Mouse (Mus musculus) midbrain, postnatal 0 days (tissue): ENCODE data around the gene Gm20716. TPM values are rescaled to one million over a fixed set of nuclear protein-coding genes. Genes with fewer than 3 reads are reported as not detected.

ENCODE experiments used
- ATAC-seq: fragments of 200-750 bp; cut with Nextera tagmentation; 2 replicates; pipeline ENCODE4 v1.8.0; 2017; ENCODE audit warnings: moderate number of reproducible peaks, mild to moderate bottlenecking, moderate TSS enrichment, moderate library complexity; ENCODE audit not compliant: low FRiP score
- DNase-seq: peaks from one replicate; pipeline ENCODE4 v3.0.0-alpha.2; 2015; ENCODE audit warnings: low spot score
- H3K27ac ChIP-seq: fragments of 300-500 bp; sonication (generic); 2 replicates; pipeline ENCODE4 v1.5.1; 2014; ENCODE audit warnings: low read depth, mild to moderate bottlenecking, low read length, mixed read lengths
- H3K27me3 ChIP-seq: fragments of 300-500 bp; sonication (generic); 2 replicates; pipeline ENCODE4 v1.6.1; 2014; ENCODE audit warnings: low read length, control low read depth, mixed read lengths; ENCODE audit not compliant: insufficient read depth
- H3K36me3 ChIP-seq: fragments of 300-500 bp; sonication (generic); 2 replicates; pipeline ENCODE4 v1.6.1; 2014; ENCODE audit warnings: low read length, control low read depth, mixed read lengths; ENCODE audit not compliant: insufficient read depth
- H3K4me1 ChIP-seq: fragments of 300-500 bp; sonication (generic); 2 replicates; pipeline ENCODE4 v1.6.1; 2014; ENCODE audit warnings: mild to moderate bottlenecking, control low read depth, antibody characterized with exemption, low read length, mixed read lengths; ENCODE audit not compliant: insufficient read depth
- H3K4me2 ChIP-seq: fragments of 300-500 bp; sonication (generic); 2 replicates; pipeline ENCODE4 v1.6.1; 2014; ENCODE audit warnings: low read depth, mild to moderate bottlenecking, low read length, mixed read lengths; ENCODE audit not compliant: poor library complexity, severe bottlenecking
- H3K4me3 ChIP-seq: fragments of 300-500 bp; sonication (generic); 2 replicates; pipeline ENCODE4 v1.5.1; 2014; ENCODE audit warnings: low read depth, mild to moderate bottlenecking, low read length, moderate library complexity
- H3K9ac ChIP-seq: fragments of 300-500 bp; sonication (generic); replicated peaks from 2 replicates; pipeline ENCODE4 v1.6.1; 2014; ENCODE audit warnings: mild to moderate bottlenecking, low read length, moderate library complexity, mixed read lengths; ENCODE audit not compliant: poor library complexity, severe bottlenecking
- H3K9me3 ChIP-seq: fragments of 300-500 bp; sonication (generic); 2 replicates; pipeline ENCODE4 v1.6.1; 2016; ENCODE audit warnings: low read length, control low read depth
- CTCF ChIP-seq: IDR thresholded peaks from 2 replicates; pipeline ENCODE4 v1.5.1; 2016; ENCODE audit warnings: antibody characterized with exemption, mild to moderate bottlenecking
- WGBS: fragments of 180-500 bp; shearing (Covaris S2); extraction: QIAGEN DNeasy Blood & Tissue Kit; methylation state at CpG from one replicate; pipeline ENCODE4 v1.1.7; 2014; 5-methylcytosine and 5-hydroxymethylcytosine counted together
- polyA plus RNA-seq: library from polyadenylated mRNA; unstranded; fragments of >200 nt; fragmentation: Nextera tagmentation; extraction: Ambion mirVana; gene quantifications from 2 replicates; pipeline ENCODE4 v1.2.1, GENCODE M21; 2015
- total RNA-seq: library from RNA; depleted of rRNA; stranded (reverse); fragments of >200 nt; gene quantifications from 2 replicates; pipeline ENCODE4 v1.2.3, GENCODE M21; 2014

The Gm20716 gene
- total and polyA plus RNA-seq, 2 experiments from 2014 or later, result 16.0 to 43.2 TPM

DNA sequence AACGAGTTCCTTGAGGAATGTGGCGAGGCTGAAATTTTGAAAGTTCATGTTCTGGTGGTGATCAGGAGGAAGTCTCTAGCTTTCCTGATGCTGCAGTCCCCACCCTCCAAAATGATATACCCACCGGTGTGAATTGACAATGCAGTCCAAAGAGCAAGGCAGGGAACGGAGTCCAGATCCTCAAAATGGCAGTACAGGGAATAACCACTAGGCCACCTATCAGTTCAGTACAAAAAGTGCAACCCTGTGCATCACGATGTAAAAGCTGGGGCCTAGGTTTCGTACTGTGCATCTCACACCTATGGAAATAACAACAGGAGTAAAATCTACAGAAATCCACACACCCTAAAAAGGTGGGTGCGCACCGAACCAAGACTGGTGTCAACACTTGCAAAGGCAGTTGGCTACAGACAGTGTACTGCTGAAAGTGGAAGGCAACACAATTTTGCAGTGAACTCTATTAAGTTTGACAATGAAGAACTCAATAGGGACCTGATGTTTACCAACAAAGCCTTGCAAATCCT, 25.6 kb downstream of the Gm20716 start:
- Histone ChIP-seq H3K4me2 (peak overlapping the region; percentile 62), H3K36me3 (no peaks in the 10 kb centered on the region), H3K9me3 (no peaks in the 10 kb centered on the region), H3K4me1 (peaks cover 17% of the 10 kb centered on the region), H3K4me3 (peak overlapping the region; percentile 76), H3K9ac (0 out of 2 replicates have a peak overlapping the region, but pooled peaks have one; percentile 98), H3K27ac (no peak overlapping the region), H3K27me3 (no peaks in the 10 kb centered on the region)
- TF ChIP-seq CTCF, result no peak
- DNase-seq (no peak), ATAC-seq (no peak)
- 76% methylated on average over 8 of the region's 8 CpGs for WGBS

DNA sequence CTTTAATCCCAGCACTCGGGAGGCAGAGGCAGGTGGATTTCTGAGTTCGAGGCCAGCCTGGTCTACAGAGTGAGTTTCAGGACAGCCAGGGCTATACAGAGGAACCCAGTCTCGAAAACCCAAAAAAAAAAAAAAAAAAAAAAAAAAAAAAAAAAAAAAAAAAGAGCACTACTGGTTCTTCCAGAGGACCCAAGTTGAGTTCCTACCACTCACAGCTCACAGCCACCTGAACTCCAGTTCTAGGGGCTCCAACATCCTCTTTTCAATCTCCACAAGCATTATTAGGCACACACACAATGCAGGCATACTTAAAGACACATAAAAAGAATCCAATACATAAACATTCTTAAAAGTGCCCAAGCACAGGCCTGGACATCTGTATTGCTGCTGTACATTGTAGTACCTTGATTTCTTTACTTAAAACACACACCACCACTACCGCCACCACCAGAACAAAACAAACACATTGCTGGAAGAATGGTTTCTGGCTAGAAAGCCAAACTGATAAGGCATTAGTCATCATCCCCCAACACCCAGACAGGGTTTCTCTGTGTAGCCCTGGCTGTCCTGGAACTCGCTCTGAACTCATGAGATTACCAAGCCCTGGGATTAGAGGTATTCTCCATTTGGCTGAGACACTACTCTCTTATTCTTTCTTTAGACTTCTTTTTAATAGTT, 30.0 kb downstream of the Gm20716 start:
- DNase-seq, result no peak
- Histone ChIP-seq H3K9ac (no peak overlapping the region), H3K27me3 (no peaks in the 10 kb centered on the region), H3K4me1 (peaks cover 22% of the 10 kb centered on the region), H3K9me3 (no peaks in the 10 kb centered on the region), H3K4me2 (no peak overlapping the region), H3K36me3 (peaks cover 5% of the 10 kb centered on the region; the same call in 1 of the 2 replicates), H3K4me3 (no peak overlapping the region), H3K27ac (no peak overlapping the region)
- WGBS, result 82% methylated on average over 4 of the region's 5 CpGs
- no peak for ATAC-seq
- no peak for TF ChIP-seq CTCF

DNA sequence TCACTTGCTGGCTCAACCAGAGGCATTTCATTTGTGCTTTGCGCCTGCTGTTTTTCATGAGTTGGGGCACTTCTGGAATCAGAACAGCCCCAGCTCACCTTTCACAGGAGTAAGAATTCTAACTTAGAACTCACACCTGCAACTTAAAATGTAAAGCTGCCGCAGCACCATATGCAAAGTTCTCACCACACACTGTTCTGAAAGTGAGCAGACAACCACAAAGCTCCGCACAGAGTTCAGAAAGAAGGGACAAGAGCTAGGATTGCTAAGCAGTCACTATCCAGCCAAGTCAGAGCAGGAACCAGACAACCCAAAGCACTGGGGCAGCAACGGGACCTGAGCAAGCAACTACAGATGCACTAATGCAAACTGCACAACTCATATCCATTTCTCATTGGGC, 30.7 kb downstream of the Gm20716 start:
- H3K27me3 ChIP-seq, result no peaks in the 10 kb centered on the region
- no peak for TF ChIP-seq CTCF
- no peak overlapping the region for H3K4me3 ChIP-seq
- H3K9me3 ChIP-seq, result no peaks in the 10 kb centered on the region
- 84% methylated on average over 4 of the region's 4 CpGs for WGBS
- DNase-seq, result no peak
- peaks cover 5% of the 10 kb centered on the region; the same call in 1 of the 2 replicates for H3K36me3 ChIP-seq
- ATAC-seq, result no peak
- no peak overlapping the region for H3K27ac ChIP-seq
- no peak overlapping the region for H3K9ac ChIP-seq
- no peak overlapping the region for H3K4me2 ChIP-seq
- peaks cover 18% of the 10 kb centered on the region for H3K4me1 ChIP-seq

DNA sequence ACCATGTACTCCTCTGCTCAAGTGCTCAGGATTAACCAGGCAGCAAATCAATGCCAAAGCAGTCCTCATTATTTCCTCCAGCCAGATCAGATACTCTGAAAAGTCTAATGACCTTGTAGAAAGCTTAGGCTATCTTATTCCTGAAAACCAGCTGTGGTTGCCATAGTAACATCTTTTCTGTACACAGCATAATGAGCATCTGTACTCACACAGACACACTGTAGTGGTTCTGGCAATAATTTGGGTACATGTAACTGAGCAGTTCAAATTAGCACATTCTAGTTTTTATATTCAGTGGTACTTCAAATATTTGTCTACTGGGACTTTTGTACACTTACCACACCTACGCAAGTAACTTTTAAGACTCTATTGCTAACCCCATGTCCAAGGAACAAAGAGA, 31.7 kb downstream of the Gm20716 start:
- Histone ChIP-seq H3K27me3 (no peaks in the 10 kb centered on the region), H3K9me3 (no peaks in the 10 kb centered on the region), H3K36me3 (peaks cover 5% of the 10 kb centered on the region; the same call in 1 of the 2 replicates), H3K4me1 (peaks cover 13% of the 10 kb centered on the region), H3K9ac (no peak overlapping the region), H3K4me2 (no peak overlapping the region), H3K27ac (no peak overlapping the region), H3K4me3 (no peak overlapping the region)
- WGBS, result 72% methylated on average over 1 of the region's 1 CpGs
- ATAC-seq (no peak), DNase-seq (no peak)
- TF ChIP-seq CTCF, result no peak

DNA sequence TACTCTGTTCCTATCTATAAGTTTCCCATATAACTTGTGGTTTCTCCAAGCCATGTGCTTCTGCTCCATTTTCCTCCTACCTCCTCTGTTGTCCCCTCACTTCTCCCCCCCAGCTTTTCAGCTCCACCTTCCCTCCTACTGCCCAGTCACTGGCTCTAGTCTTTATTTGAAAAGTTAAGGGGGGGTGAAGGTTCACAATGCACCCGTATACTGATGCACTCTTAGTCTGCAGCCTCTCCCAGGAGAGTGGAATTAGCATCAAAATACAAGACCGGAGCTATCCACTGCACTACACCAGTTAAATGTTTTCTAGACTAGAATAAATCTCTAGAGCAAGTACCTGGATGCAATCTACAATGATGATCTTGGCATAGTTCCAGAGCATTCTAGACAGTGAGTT, 34.4 kb downstream of the Gm20716 start:
- H3K27ac ChIP-seq, result no peak overlapping the region
- ATAC-seq, result no peak

DNA sequence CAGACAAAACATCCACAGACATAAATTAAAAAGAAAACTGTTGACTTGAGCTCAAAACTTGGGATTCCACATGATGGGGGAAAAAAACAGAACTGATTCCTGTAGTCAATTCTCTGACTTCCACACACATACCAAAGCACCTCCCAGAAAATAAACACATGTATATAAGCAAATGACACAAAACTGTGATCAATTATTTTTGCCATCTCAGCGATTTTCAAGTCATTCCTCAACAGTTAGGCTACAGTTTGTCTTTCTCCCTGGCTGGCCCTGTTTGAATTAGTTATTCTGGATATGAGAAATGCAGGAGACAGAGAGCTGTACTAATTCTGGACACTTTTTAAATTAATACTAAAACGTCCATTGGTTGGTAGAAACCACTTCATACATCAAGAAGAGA, 36.5 kb downstream of the Gm20716 start:
- H3K9me3 ChIP-seq, result no peaks in the 10 kb centered on the region
- H3K4me1 ChIP-seq, result peaks cover 11% of the 10 kb centered on the region
- ATAC-seq (no peak), DNase-seq (no peak)
- H3K27me3 ChIP-seq, result no peaks in the 10 kb centered on the region
- H3K36me3 ChIP-seq, result peaks cover 5% of the 10 kb centered on the region; the same call in 1 of the 2 replicates
- no peak overlapping the region for H3K4me3 ChIP-seq
- H3K4me2 ChIP-seq, result no peak overlapping the region
- TF ChIP-seq CTCF, result no peak
- no peak overlapping the region for H3K9ac ChIP-seq
- no peak overlapping the region for H3K27ac ChIP-seq
- WGBS, result 75% methylated on average over 2 of the region's 2 CpGs

More for the DNA sequence above, 34.4 kb downstream of the Gm20716 start:
- no peaks in the 10 kb centered on the region for H3K9me3 ChIP-seq
- H3K36me3 ChIP-seq, result peaks cover 5% of the 10 kb centered on the region; the same call in 1 of the 2 replicates
- H3K4me3 ChIP-seq, result no peak overlapping the region
- H3K4me2 ChIP-seq, result no peak overlapping the region
- no peak for TF ChIP-seq CTCF
- no peak overlapping the region for H3K9ac ChIP-seq
- no peak for DNase-seq
- no peaks in the 10 kb centered on the region for H3K27me3 ChIP-seq
- H3K4me1 ChIP-seq, result peaks cover 15% of the 10 kb centered on the region
- 27% methylated on average over 2 of the region's 2 CpGs for WGBS
